Mouse (Mus musculus): ENCODE measurements around the gene Nin.

Nin gene

GRCm38 (mm10) chr12:70113351-70113750 is at the start of gene Nin:
Nin (minus strand) TSS chr12:70113717.
- DNase-seq: no peak

GRCm38 (mm10) chr12:70161057-70161456 is 47.5 kb upstream of the Nin start:
- no peak for DNase-seq

- DNase-seq: no peak
These were observed 44.0 kb upstream of the Nin start for GRCm38 (mm10) chr12:70157292-70158066.

- no peak for DNase-seq
These were observed 42.7 kb upstream of the Nin start for GRCm38 (mm10) chr12:70156222-70156621.

- DNase-seq: no peak
These were observed 40.3 kb upstream of the Nin start, which contains the start of gene Abhd12b for GRCm38 (mm10) chr12:70153842-70154241. Abhd12b (plus strand) TSS chr12:70154142.

GRCm38 (mm10) chr12:70148631-70149265 is 35.2 kb upstream of the Nin start:
- DNase-seq: no peak

GRCm38 (mm10) chr12:70147986-70148630 is 34.6 kb upstream of the Nin start:
- no peak for DNase-seq

GRCm38 (mm10) chr12:70145586-70145985 is 32.1 kb upstream of the Nin start:
- no peak for DNase-seq

GRCm38 (mm10) chr12:70144637-70145448 is 31.3 kb upstream of the Nin start:
- peak; percentile 20 to 53 for DNase-seq

GRCm38 (mm10) chr12:70144106-70144587 is 30.6 kb upstream of the Nin start:
- peak; percentile 32 to 33 for DNase-seq

- DNase-seq: no peak
These were observed 27.6 kb upstream of the Nin start for GRCm38 (mm10) chr12:70140993-70141576.

- DNase-seq: no peak
These were observed 27.0 kb upstream of the Nin start for GRCm38 (mm10) chr12:70140542-70140941.

- no peak for DNase-seq
These were observed 26.4 kb upstream of the Nin start for GRCm38 (mm10) chr12:70139871-70140270.

GRCm38 (mm10) chr12:70137626-70138025 is 24.1 kb upstream of the Nin start:
- DNase-seq: no peak

GRCm38 (mm10) chr12:70137095-70137494 is 23.6 kb upstream of the Nin start:
- DNase-seq: no peak

GRCm38 (mm10) chr12:70136185-70136756 is 22.8 kb upstream of the Nin start:
- no peak for DNase-seq

GRCm38 (mm10) chr12:70134627-70135235 is 21.2 kb upstream of the Nin start:
- DNase-seq: peak; percentile 26 to 31

- DNase-seq: no peak
These were observed 17.6 kb upstream of the Nin start for GRCm38 (mm10) chr12:70131042-70131675.

- DNase-seq: no peak
These were observed 15.6 kb upstream of the Nin start for GRCm38 (mm10) chr12:70129105-70129504.

GRCm38 (mm10) chr12:70126626-70127025 is 13.1 kb upstream of the Nin start:
- DNase-seq: no peak

GRCm38 (mm10) chr12:70119552-70119951 is 6.0 kb upstream of the Nin start:
- DNase-seq: no peak
